Mouse (Mus musculus) heart, adult 11 months (tissue): Measurements from ENCODE around the gene Glyctk.

Experiments used
- DNase-seq: peaks from one replicate; pipeline ENCODE4 v3.0.0; 2022

Glyctk gene

DNA sequence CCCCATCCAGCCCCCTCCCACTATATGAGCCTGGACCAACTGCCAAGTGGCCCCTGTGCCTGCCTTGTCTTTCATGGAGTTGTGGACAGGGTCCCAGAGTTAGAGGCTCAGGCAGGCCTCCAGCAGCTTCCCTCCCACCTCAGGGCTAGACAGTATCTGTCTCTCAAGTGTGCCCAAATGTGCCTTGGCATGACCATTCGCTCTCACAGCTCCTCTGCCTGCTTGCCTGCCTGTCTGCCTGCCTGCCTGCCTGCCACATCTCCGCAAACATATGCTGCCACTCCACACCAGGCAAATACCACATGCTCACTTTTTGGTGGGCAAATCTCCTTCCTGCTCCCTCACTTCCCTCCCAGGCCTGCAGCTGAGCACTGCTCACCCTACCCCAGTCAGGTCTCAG, 12.4 kb downstream of the Glyctk start:
- DNase-seq: no peak

DNA sequence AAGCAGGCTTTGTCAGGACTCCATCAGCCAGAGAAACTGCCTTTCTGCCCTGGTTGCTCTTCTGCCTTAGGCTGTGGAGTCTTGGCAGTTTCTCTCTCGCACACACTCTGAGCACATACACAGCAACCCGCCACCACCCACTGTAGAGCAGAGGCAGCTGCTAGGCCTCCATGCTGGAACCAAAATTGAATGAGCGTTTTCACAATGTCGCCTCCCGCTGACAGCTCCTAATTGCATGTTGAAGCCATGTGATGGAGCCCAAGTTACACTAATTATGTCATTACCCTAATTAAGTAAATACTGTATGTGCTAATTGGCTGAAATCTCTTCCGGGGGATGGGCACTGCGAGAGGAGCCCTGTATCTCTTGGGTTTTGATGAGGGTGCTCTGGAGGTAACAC, 13.8 kb downstream of the Glyctk start:
- no peak for DNase-seq

DNA sequence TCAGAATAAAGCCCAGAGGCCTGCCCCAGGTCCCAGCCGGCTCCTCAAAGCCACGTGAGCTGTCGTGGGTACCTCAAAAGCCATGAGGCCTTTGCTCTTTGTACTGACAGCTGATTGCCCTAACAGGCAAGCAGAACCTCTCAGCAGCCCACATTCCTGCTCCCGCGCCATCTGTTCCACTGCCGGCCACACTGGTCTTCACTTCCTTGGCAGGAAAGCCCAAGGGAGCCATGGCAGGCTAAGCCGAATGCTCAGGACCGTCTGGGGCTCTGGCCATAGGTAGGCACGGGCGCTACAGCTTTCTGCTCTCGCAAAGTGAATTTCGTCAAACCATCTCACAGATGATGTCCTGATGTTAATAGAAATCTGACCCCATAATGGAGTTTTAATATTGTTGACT, 16.0 kb downstream of the Glyctk start:
- no peak for DNase-seq

- DNase-seq: no peak
Measured at GRCm38 (mm10) chr9:106139763-106140162, 18.2 kb downstream of the Glyctk start.

GRCm38 (mm10) chr9:106137671-106138216, 20.2 kb downstream of the Glyctk start:
- DNase-seq: no peak

DNA sequence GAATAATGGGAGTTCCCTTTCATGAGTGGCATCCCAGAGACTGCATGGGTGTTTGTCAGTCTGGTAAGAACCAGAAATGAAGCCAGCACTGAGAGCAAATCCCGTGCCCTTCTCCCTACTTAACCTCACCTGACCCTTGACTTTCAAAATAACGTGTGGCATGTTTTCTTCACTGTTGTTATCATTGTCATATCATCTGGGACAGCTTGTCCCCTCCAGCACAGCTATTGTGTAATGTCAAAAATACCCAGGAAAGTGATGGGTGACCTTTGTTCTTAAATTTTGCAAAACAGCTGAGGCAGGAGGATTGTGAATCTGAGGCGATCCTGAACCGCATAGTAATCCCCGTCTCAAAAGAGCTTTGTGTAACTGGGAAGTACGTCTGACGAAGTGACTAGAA, 27.7 kb downstream of the Glyctk start:
- DNase-seq: no peak

DNA sequence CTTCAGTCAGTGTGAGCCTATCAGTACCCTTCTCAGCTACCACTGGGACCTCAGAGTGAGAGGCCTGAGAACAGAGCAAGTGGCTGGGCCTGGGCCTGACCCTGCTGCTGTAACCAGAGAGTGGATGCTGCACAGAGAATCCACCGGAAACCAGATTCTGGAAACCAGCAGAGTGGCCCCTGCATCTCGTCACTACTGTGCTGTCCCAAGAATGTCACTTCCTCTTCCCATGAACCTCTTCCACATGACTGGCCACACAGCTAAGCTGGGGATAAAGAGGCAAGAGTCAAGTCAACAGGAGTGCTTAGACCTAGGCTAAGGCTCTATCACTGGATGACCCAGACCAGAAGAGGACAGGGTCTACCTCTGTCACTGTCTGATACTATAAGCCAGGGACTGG, 28.9 kb downstream of the Glyctk start:
- no peak for DNase-seq

DNA sequence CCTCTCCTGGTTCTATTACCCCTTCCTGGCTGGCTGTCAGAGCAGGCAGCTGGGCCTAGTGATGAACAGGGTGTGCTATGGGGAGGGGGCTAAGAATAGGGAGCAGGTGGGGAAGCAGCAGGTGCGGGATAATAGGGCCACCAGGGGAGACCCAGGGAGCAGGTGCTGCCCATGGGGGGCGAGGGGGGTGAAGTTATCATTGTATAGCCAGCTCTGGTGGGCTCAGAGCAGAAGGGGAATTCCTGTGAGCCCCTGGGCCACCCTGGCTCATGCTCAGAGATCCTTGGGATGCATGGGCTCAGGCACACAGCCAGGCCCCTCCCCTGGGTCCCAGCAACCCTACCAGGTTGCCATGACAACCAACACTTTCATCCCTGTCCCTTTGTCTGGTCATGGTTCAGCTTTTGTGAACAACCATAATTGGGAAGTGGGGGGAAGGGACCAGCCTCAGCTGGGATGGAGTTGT, 31.1 kb downstream of the Glyctk start:
- DNase-seq: no peak

- no peak for DNase-seq
Measured at GRCm38 (mm10) chr9:106123599-106123998, 34.3 kb downstream of the Glyctk start.

DNA sequence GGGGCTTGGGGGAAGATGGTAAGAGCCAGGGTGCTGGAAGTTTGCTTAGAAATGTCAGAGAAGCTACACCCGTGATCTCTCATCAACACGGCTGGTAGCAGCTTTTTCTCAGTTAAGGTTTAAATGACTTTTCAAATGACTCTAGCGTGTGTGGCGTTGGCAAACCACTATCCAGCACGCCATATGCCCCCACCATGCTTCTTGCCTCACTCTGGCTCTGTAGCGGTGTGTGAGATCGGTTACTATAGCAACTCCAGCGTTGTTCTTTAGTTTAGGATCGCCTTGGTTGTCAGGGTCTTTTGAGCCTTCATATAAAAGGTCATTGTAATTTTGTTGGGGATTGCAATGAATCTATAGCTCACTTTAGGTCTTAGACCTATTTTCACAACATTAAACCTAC, 38.9 kb downstream of the Glyctk start:
- peak; percentile 28 for DNase-seq

DNA sequence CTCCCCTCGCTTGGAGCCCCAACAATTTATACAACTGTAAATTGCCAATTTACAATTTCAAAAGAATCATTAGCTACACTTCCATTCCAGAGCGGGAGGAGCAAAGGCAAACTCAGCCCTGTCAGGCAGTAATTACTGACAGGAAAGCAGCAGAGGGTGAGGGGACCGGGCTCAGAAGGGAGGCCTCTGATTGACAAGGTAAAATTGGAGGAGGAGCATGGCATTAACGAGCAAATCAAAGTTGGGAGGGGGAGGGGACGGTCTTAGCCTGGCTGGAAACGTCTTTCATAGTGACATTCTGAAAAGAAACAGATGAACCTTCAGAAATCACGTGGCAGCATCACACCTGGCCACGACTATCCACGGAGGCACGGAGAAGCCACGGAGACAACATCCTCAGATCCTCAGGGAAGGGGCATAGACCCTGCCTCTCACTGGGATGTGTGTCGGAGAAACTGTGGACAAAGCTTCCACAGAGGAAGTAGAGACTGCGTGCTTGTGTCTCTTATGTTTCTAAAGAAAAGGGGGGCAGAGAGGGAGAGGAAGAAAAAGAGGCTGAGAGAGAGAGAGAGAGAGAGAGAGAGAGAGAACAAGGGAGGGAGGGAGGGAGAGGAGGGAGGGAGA, 42.0 kb downstream of the Glyctk start:
- peak; percentile 17 for DNase-seq

DNA sequence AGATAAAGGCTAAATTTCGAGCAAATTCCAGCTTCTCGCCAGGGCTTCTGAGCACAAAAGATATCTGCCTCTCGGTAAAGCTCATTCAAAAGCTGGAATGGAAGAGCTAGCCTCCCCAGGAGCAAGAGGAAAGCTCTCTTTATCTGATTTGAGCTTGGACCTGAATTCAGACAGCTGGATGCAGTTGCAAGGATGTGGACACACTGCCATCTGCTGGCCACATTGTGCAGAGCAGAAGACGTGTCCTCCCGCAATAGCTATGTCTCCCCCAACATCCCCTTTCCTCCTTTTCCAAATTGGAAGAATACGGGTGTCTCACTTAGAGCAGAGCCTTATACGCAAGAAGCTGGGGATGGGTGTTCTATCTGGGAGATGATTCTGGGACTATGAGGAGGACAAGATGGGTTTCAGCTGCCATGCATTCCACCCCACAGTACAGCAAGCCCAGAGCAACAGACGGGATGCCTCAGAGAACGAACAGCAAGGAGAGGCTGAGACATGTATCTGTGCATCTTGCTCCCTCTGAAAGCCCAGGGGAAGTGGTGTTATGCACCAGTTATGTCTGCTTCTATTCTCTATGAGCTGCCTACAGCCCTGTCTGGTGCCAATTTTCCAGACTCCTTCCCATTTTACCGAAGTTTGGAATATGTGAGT, 45.0 kb downstream of the Glyctk start:
- peak; percentile 89 for DNase-seq

GRCm38 (mm10) chr9:106106241-106106640, 51.7 kb downstream of the Glyctk start:
- DNase-seq: peak; percentile 36

DNA sequence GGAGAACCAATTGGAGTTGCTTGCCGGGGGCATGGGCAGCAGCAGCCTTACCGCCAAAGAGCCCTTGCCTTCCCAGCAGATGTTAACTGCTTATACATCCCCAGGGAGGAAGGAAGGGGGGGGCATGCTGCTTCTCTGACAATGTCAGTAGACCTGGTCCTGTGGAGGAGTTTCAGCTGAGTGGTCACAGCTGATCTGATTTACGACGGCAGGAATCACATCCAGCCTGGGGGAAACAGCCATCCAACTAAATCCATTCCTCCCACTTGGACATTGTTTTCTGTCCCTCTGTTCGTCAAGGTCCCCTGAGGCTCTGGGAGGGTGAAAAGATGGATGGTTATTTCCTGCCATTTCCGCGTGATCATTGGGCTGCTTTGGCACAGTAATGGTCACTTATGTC, 53.5 kb downstream of the Glyctk start:
- peak; percentile 79 for DNase-seq
